Mouse (Mus musculus) kidney, postnatal 0 days (tissue): ENCODE results near the gene Eif4enif1. TPM values are rescaled to one million over a fixed set of nuclear protein-coding genes. Genes with fewer than 3 reads are reported as not detected.
"Not testable (repeated sequence)": the region's sequence is repeated elsewhere in the genome, so short reads cannot be mapped to it uniquely, and the experiment has no call there.

ENCODE experiments used
- ATAC-seq: fragments of 200-750 bp; cut with Nextera tagmentation; replicated peaks from 2 replicates; pipeline ENCODE4 v1.8.0; 2017; ENCODE audit warnings: low read depth, moderate number of reproducible peaks, moderate TSS enrichment, moderate library complexity; ENCODE audit not compliant: low FRiP score
- DNase-seq: peaks from one replicate; pipeline ENCODE4 v3.0.0-alpha.2; 2016; ENCODE audit warnings: low spot score
- H3K27ac ChIP-seq: fragments of 300-500 bp; sonication (generic); 2 replicates; pipeline ENCODE4 v1.5.1; 2014; ENCODE audit warnings: mild to moderate bottlenecking
- H3K27me3 ChIP-seq: fragments of 300-500 bp; sonication (generic); 2 replicates; pipeline ENCODE4 v1.6.1; 2014; ENCODE audit warnings: low read length, mixed read lengths; ENCODE audit not compliant: insufficient read depth
- H3K36me3 ChIP-seq: fragments of 300-500 bp; sonication (generic); 2 replicates; pipeline ENCODE4 v1.6.1; 2014; ENCODE audit warnings: low read length, mixed read lengths; ENCODE audit not compliant: insufficient read depth
- H3K4me1 ChIP-seq: fragments of 300-500 bp; sonication (generic); replicated peaks from 2 replicates; pipeline ENCODE4 v1.6.1; 2014; ENCODE audit warnings: antibody characterized with exemption, low read length, mixed read lengths; ENCODE audit not compliant: insufficient read depth
- H3K4me2 ChIP-seq: fragments of 300-500 bp; sonication (generic); 2 replicates; pipeline ENCODE4 v1.6.1; 2014; ENCODE audit warnings: mild to moderate bottlenecking, low read length, moderate library complexity, mixed read lengths
- H3K4me3 ChIP-seq: fragments of 300-500 bp; sonication (generic); replicated peaks from 2 replicates; pipeline ENCODE4 v1.5.1; 2014; ENCODE audit warnings: low read depth, low read length
- H3K9ac ChIP-seq: fragments of 300-500 bp; sonication (generic); 2 replicates; pipeline ENCODE4 v1.6.1; 2014; ENCODE audit warnings: low read depth, low read length
- H3K9me3 ChIP-seq: fragments of 300-500 bp; sonication (generic); replicated peaks from 2 replicates; pipeline ENCODE4 v1.6.1; 2016; ENCODE audit warnings: low read length, inconsistent platforms, mixed read lengths
- WGBS: fragments of 180-500 bp; shearing (Covaris S2); extraction: QIAGEN DNeasy Blood & Tissue Kit; methylation state at CpG from one replicate; pipeline ENCODE4 v1.1.7; 2014; 5-methylcytosine and 5-hydroxymethylcytosine counted together
- polyA plus RNA-seq: library from polyadenylated mRNA; unstranded; fragments of >200 nt; fragmentation: Nextera tagmentation; extraction: Ambion mirVana; gene quantifications from 2 replicates; pipeline ENCODE4 v1.2.1, GENCODE M21; 2015

Gene Eif4enif1
- polyA plus RNA-seq, 1 experiment from 2014 or later, result 26.2 TPM

- ATAC-seq, result peak; percentile 12
- H3K9ac ChIP-seq, H3K36me3 ChIP-seq, H3K4me2 ChIP-seq, H3K4me1 ChIP-seq, H3K4me3 ChIP-seq, H3K27ac ChIP-seq, H3K9me3 ChIP-seq, H3K27me3 ChIP-seq: not testable (repeated sequence)
- WGBS, result 77% methylated on average over 3 of the region's 5 CpGs
- peak; percentile 38 for DNase-seq
Observed at GRCm38 (mm10) chr11:3165210-3165782, 36.9 kb upstream of the Eif4enif1 start.

GRCm38 (mm10) chr11:3166321-3166720 is 35.9 kb upstream of the Eif4enif1 start:
- not testable (repeated sequence) for DNase-seq, H3K36me3 ChIP-seq

GRCm38 (mm10) chr11:3167129-3167528 is 35.1 kb upstream of the Eif4enif1 start:
- not testable (repeated sequence) for H3K27me3 ChIP-seq, H3K9me3 ChIP-seq, H3K36me3 ChIP-seq, H3K9ac ChIP-seq, H3K27ac ChIP-seq, DNase-seq, H3K4me1 ChIP-seq, H3K4me3 ChIP-seq, H3K4me2 ChIP-seq, ATAC-seq
- WGBS, result 92% methylated on average over 4 of the region's 4 CpGs

More at GRCm38 (mm10) chr11:3166321-3166720, 35.9 kb upstream of the Eif4enif1 start:
- H3K4me3 ChIP-seq, ATAC-seq, H3K9me3 ChIP-seq, H3K9ac ChIP-seq, H3K27ac ChIP-seq, H3K4me2 ChIP-seq, H3K4me1 ChIP-seq, H3K27me3 ChIP-seq: not testable (repeated sequence)

DNA sequence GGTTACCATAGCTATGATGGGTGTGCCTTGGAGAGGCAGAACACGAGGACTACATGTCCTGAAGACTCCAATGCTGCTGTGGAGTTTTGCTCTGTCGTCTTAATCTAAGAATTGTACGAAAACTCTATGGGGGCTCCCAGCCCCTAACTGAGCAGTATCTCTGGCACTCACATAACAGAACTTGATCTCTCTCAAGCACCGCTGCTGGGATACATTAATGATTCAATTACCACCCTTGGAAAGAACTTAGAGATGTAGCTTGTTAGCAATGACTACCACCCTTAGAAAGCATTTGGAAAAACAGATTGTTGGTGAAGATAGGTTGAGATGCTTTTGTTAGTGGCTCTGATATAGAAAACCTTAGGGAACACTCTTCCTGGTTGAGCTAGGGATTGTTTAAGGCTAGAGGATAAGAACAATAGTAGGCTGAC is 34.6 kb upstream of the Eif4enif1 start:
- H3K27ac ChIP-seq, DNase-seq, H3K36me3 ChIP-seq, H3K27me3 ChIP-seq, H3K9me3 ChIP-seq, H3K4me1 ChIP-seq, H3K4me2 ChIP-seq, H3K9ac ChIP-seq, ATAC-seq, H3K4me3 ChIP-seq: not testable (repeated sequence)
- 70% methylated on average over 4 of the region's 4 CpGs for WGBS

DNA sequence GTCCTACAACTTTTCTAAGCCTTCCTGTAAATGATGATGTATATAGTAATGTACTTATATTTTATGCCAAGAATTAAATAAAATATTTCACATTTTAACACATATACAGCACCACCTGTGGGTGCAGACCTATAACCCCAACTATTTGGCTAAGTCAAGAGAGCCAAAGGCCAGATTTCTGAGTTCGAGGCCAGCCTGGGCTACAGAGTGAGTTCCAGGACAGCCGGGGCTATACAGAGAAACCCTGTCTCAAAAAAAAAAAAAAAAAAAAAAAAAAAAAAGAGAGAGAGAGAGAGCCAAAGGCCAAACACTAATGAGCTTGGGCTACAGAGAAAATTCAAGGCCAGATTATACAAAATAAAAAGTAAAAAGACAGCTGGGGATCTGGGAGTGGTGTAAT is 33.1 kb upstream of the Eif4enif1 start:
- not testable (repeated sequence) for DNase-seq
- WGBS, result 68% methylated on average over 2 of the region's 2 CpGs

DNA sequence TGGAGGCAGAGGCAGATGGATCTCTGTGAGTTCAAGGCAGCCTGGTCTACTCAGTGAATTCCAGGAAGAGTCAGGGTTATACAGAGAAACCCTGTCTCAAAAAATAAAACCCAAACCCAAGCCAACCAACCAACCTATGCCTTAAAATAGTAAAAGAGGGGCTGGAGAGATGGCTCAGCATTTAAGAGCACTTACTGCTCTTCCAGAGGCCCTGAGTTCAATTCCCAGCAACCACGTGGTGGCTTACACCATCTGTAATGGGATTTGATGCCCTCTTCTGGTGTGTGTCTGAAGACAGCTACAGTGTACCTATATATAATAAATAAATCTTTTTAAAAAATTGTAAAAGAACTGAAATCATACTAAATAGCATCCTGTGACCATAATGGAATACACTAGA is 30.3 kb upstream of the Eif4enif1 start:
- ATAC-seq, H3K9me3 ChIP-seq, H3K27ac ChIP-seq, H3K4me1 ChIP-seq, DNase-seq, H3K27me3 ChIP-seq, H3K4me2 ChIP-seq, H3K36me3 ChIP-seq, H3K4me3 ChIP-seq, H3K9ac ChIP-seq: not testable (repeated sequence)
- 62% methylated on average over 1 of the region's 1 CpGs for WGBS

More for the DNA sequence above, 33.1 kb upstream of the Eif4enif1 start:
- H3K4me1 ChIP-seq, H3K4me3 ChIP-seq, H3K36me3 ChIP-seq, H3K9ac ChIP-seq, H3K4me2 ChIP-seq, H3K27ac ChIP-seq, H3K27me3 ChIP-seq, H3K9me3 ChIP-seq: not testable (repeated sequence)
- peak; percentile 10 for ATAC-seq

DNA sequence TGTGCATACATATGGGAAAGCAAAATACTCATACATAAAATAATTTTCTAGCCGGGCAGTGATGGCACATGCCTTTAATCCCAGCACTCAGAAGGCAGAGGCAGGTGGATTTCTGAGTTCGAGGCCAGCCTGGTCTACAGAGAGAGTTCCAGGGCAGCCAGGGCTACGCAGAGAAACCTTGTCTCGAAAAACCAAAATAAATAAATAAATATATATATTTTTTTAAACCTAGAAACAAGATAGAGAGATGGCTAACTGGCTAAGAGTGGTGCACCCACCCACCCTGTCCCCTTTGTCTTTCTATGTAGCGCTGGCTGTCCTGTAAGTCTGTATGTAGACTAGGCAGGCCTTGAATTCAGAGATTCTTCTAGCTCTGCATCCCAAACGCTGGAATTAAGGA is 29.7 kb upstream of the Eif4enif1 start:
- ATAC-seq, H3K27ac ChIP-seq, H3K9me3 ChIP-seq, H3K9ac ChIP-seq, H3K36me3 ChIP-seq, H3K4me2 ChIP-seq, H3K27me3 ChIP-seq, H3K4me3 ChIP-seq, DNase-seq, H3K4me1 ChIP-seq: not testable (repeated sequence)
- 60% methylated on average over 4 of the region's 6 CpGs for WGBS

DNA sequence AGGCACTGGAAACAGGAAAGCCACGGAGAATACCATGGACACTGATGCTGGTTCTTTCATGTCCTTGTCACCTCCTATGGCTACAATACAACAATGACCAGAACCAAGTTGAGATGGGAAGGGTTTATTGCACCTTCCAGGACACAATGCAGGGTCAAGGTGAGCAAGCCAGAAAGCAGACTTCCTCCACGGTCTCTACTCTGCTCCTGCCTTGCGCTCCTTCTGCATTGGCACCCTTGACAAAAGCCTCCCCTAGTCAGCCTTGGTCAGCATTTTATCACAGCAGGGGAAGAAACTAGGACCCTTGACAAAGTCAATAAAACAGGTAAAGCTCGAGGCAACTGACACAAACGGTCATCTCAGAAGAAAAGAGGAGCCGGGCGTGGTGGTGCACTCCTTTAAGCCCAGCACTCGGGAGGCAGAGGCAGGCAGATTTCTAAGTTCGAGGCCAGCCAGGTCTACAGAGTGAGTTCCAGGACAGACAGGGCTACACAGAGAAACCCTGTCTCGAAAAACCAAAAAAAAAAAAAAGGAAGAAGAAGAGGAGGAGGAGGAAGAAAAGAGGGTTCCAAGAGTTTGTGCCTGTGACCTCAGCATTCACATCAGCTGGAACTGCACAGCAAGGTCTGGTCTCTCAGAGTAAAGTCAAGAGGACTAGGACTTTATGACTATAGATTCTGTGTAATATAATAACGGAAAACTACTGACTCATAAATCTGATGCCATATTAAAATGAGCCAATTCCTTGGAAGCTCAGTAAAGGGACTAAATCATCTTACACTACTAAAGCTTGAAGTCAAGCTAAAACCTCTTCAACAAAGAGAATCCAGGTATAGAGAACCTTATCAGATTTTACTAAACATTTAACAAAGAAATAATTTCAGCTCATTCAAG is 28.5 kb upstream of the Eif4enif1 start:
- WGBS, result 82% methylated on average over 11 of the region's 11 CpGs
- peak; percentile 35 for DNase-seq

GRCm38 (mm10) chr11:3178968-3179725 is 23.0 kb upstream of the Eif4enif1 start:
- H3K4me1 ChIP-seq, H3K4me2 ChIP-seq, DNase-seq, ATAC-seq, H3K4me3 ChIP-seq, H3K9me3 ChIP-seq, H3K27me3 ChIP-seq, H3K36me3 ChIP-seq, H3K9ac ChIP-seq, H3K27ac ChIP-seq: not testable (repeated sequence)
- WGBS, result 80% methylated on average over 6 of the region's 6 CpGs

More for the DNA sequence above, 28.5 kb upstream of the Eif4enif1 start:
- not testable (repeated sequence) for H3K27me3 ChIP-seq, H3K9me3 ChIP-seq, H3K27ac ChIP-seq, H3K36me3 ChIP-seq, H3K9ac ChIP-seq, H3K4me3 ChIP-seq, H3K4me2 ChIP-seq, H3K4me1 ChIP-seq
- ATAC-seq, result peak; percentile 34
